Mouse (Mus musculus) spleen, adult 2 months (tissue): ENCODE measurements at regions not wholly inside any gene's neighbourhood (a gene's known extent, or its start where the extent isn't known, plus 50 kb on each side); places are given as distances from the start of the nearest gene placed in this dataset.

Experiments
- CTCF ChIP-seq: fragments of 200-500 bp; IDR thresholded peaks from 2 replicates; pipeline ENCODE4 v1.5.1; 2011; ENCODE audit warnings: mild to moderate bottlenecking, inconsistent platforms; ENCODE audit not compliant: insufficient read depth, insufficient read length, insufficient replicate concordance; ENCODE audit errors: extremely low read depth
- POLR2A ChIP-seq: fragments of 200-500 bp; IDR thresholded peaks from 2 replicates; pipeline ENCODE4 v1.6.1; 2011; ENCODE audit warnings: low read depth, low read length, inconsistent platforms

DNA sequence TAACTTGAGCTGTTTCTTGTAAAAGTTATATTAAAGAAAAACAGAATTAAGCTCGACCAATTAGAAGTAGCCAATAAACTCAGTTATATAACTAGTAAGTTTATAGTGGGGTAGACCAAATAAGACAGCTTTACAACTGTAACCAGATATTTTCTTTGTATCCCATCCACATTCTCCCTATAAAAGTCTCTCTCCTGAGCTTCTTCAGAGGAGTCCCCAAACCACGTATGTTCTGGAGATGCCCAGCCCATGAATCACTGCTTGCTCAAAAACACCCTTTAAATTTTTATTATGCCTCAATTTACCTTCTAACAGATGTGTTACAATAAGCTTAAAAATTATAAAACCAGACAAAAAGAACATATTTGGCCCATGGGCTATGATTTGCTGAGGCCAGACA, 270.1 kb downstream of the Ccdc91 start:
- TF ChIP-seq CTCF (no peak), POLR2A (no peak)
